Mouse (Mus musculus): ENCODE measurements around the gene Gm20716.
A peak's percentile ranks its signal among the peaks of the same experiment; 100 is the strongest.

Gm20716 gene

DNA sequence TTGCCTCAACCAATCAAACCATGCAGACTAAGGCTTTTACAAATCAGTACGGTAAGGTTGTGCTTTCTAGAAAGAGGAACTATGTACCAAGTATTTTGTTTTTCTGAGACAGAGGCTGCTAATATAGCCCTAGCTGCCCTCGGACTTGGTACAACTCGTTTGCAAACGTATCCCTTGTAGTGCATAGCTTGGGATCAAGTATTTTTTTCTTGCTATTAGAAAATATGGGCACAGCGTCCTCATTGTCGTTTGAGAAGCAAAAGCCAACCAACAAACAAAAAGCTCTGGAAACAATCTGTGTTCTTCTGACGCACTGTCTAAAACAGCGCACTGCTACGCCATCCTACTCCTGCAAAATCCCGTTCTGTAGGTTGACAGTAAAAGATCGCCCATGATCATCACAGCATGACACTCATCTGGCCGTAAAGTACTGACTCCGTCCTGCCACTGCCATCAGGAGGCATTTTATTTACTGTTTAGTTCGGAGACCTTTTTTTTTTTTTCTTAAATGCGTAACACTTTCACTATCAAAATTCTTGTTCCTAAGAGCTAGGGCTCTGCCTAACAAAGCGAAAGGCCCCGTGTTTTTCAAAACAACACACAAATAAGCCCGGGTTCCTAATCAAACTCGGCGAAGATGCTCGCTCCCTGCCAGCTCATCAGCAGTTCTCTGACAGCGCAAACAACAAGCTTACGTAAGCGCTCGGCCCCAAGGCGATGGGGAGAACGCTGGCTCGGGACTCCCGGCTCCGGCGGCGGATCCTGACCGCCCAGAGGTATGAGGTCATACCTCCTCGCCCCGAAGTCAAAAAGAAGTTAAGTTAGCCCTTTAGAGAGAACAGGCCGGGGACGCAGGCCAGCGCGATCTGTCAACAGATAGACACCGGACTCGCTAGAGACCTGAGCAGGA is 793 bp downstream of the Gm20716 start:
- peak; percentile 46 to 50 for DNase-seq

DNA sequence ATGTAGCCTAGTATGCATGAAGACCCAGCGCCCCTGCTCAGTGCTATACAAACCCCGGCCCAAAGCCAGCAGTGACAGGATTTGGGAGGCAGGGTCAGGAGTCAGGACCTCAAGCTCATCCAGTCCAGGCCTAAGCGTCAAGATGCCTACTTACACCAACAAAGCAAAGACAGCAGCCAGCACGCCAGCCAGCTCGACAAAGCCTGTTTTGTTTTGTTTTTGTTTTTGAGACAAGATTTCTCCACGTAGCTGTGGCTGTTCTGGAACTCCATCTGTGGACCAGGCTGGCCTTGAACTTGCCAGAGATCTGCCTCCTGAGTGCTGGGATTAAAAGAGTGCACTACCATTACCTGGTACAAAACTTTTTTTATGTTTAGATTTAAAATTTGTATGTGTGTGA is 6.8 kb downstream of the Gm20716 start:
- DNase-seq: no peak

DNA sequence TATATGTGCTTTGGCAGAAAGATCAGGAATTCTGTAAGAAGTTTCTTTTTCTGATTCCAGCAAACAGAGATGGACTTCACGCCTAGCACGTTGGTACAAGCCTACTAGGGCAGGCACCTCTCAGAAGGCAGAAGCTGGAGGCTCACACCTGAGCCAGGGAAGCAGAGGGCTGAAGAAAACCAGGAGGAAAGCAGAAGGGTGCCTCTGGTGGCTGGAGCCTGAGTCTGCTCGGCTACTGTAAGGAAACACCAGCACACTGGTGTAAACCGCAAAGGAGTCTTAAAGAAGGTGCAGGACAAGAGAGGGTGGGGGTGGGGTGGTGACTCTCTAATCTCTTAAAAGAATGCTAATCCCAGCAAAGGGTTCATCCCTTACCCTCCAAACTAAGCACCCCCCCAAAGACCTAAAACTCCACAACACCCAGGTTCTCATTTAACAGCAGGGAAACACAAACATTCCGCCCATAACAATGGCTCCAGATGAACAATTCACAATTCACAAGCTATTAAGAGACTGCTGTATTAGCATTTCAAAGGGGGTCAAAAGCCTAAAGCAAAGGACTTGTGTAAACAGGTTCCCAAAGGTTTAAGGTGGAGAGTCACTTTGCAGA is 16.3 kb downstream of the Gm20716 start:
- DNase-seq: no peak

DNA sequence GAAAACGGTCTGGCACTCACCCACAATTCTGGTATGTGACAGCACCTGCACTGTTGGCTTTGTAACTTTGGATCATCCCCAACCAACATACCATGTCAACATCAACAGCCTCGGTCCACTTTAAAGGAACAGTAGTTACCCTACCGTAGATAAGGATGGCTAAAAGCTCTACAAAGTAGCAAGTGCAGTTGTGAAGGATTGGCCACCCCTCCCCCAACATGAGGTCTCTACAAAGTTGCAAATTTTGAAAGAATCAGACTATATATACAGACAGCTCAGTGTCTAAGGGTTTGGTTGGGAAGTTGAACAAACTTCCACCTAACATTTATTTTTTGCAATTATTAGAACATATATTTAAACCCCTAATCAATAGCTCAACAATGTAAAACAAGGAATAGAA is 22.3 kb downstream of the Gm20716 start:
- DNase-seq: no peak

DNA sequence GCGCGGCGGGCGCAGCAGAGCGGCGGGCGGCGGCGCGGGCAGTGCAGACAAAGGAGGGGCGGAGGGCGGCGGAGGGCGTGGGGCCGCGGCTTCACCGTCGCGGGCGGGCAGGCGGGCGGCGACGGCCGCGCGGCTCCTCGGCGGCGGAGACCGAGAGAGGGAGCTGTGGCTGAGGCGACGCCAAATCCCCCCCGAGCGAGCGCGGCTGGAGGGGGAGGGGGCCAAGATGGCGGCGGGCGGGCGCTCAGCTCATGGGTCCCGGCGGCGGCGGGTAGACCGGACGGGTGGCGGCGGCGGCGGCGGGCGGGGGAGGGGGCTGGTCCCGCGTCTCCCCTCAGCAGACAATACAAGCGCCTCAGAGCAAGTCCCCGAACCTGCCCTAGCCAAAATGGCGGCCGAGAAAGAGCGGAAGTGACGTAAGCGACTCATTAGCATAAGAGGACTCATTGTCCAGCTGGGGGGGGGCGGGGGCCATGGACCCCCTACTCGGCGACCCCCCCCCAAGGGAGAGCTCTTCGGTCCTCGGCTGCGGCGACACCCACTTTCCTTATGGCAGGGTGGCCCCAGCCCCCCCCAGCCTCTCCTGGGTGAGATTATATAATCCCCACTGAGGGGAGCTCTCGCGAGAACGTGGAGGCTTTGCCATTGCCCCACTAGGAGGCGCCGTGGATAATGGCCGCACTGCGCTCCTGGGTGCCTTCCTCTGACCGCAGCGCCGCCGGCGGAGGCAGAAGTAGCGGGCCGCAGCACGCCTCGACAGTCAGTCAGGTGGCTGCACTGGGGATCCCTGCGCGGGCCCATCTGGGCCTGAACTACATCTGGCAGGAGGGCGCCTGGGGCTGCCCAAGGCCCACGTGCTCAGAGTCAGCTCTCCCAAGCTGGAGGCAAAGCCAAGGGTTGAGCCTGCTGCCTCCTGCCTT is 23.2 kb downstream of the Gm20716 start, which contains the start of gene Adnp:
Gene Adnp, minus strand, starts transcription at position 388 of the 920 bp plus-strand sequence.
- peak; percentile 98 to 99 for DNase-seq

DNA sequence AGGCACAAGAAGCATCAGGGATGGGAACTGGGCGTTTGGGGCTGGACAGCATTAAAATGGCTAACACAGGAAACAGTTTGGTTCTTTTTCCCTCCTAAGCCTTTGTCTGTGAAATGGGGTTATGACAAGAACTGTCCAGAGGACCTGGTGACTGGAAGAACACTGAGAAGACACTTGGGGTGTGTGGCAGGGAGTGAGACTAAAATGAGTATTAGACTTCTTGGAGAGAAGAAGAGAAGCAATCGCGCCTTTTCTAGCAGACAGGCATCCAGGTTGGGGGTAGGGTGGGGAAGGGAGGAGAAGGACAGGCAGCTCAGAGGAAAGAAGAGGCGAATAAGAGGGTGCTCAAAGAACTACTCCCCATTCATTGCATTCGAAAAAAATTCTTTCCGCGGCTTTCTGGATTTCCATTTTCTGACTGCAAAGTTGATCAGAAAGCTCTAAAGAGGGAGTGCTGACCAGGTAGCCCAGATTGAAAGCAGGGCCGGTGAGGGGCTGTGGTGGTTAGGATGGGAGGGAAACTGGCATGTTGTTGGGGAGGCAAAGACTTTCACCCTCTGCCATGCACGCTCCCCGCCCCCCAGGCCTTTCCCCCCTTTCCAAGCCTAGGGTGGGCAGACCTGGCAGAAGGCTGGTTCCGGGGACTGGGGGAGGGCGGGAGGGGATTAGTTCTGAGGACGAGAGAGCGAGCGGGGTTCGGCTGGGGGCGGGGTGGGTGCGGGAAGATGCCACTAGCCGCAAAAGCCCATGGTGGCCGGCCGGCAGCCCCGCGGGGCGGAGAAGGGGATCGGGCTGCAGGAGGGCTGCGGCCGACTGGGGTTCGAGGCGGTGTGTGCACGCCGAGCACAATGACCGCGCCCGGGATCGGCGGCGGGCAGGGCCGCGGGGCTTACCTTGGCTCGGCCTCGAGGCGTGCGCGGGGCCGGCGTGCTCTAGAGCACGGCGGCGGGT is 24.2 kb downstream of the Gm20716 start:
- peak in 1 of 2 experiments; percentile 37 for DNase-seq

DNA sequence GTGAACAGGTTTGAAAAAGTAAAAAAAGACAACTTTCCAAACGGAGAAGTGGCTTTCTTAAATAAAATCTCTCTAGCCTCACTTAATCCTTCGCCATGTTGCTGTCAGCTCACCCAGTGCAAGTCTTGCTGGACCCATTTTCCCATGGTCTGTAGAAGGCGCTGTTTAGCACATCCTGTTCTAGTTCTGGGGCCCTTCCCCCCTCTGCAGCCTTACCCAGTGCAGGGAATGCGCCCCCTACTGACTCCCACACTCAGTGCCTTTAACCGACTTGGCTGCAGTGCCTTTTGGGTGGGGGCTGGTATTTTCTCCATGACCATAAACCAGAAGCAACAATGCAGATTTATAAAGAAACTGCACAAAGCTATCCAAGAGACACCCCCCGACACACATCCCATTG is 24.9 kb downstream of the Gm20716 start:
- peak; percentile 88 to 94 for DNase-seq

DNA sequence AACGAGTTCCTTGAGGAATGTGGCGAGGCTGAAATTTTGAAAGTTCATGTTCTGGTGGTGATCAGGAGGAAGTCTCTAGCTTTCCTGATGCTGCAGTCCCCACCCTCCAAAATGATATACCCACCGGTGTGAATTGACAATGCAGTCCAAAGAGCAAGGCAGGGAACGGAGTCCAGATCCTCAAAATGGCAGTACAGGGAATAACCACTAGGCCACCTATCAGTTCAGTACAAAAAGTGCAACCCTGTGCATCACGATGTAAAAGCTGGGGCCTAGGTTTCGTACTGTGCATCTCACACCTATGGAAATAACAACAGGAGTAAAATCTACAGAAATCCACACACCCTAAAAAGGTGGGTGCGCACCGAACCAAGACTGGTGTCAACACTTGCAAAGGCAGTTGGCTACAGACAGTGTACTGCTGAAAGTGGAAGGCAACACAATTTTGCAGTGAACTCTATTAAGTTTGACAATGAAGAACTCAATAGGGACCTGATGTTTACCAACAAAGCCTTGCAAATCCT is 25.6 kb downstream of the Gm20716 start:
- no peak for DNase-seq

DNA sequence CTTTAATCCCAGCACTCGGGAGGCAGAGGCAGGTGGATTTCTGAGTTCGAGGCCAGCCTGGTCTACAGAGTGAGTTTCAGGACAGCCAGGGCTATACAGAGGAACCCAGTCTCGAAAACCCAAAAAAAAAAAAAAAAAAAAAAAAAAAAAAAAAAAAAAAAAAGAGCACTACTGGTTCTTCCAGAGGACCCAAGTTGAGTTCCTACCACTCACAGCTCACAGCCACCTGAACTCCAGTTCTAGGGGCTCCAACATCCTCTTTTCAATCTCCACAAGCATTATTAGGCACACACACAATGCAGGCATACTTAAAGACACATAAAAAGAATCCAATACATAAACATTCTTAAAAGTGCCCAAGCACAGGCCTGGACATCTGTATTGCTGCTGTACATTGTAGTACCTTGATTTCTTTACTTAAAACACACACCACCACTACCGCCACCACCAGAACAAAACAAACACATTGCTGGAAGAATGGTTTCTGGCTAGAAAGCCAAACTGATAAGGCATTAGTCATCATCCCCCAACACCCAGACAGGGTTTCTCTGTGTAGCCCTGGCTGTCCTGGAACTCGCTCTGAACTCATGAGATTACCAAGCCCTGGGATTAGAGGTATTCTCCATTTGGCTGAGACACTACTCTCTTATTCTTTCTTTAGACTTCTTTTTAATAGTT is 30.0 kb downstream of the Gm20716 start:
- DNase-seq: no peak

DNA sequence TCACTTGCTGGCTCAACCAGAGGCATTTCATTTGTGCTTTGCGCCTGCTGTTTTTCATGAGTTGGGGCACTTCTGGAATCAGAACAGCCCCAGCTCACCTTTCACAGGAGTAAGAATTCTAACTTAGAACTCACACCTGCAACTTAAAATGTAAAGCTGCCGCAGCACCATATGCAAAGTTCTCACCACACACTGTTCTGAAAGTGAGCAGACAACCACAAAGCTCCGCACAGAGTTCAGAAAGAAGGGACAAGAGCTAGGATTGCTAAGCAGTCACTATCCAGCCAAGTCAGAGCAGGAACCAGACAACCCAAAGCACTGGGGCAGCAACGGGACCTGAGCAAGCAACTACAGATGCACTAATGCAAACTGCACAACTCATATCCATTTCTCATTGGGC is 30.7 kb downstream of the Gm20716 start:
- no peak for DNase-seq

DNA sequence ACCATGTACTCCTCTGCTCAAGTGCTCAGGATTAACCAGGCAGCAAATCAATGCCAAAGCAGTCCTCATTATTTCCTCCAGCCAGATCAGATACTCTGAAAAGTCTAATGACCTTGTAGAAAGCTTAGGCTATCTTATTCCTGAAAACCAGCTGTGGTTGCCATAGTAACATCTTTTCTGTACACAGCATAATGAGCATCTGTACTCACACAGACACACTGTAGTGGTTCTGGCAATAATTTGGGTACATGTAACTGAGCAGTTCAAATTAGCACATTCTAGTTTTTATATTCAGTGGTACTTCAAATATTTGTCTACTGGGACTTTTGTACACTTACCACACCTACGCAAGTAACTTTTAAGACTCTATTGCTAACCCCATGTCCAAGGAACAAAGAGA is 31.7 kb downstream of the Gm20716 start:
- no peak for DNase-seq

DNA sequence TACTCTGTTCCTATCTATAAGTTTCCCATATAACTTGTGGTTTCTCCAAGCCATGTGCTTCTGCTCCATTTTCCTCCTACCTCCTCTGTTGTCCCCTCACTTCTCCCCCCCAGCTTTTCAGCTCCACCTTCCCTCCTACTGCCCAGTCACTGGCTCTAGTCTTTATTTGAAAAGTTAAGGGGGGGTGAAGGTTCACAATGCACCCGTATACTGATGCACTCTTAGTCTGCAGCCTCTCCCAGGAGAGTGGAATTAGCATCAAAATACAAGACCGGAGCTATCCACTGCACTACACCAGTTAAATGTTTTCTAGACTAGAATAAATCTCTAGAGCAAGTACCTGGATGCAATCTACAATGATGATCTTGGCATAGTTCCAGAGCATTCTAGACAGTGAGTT is 34.4 kb downstream of the Gm20716 start:
- no peak for DNase-seq

DNA sequence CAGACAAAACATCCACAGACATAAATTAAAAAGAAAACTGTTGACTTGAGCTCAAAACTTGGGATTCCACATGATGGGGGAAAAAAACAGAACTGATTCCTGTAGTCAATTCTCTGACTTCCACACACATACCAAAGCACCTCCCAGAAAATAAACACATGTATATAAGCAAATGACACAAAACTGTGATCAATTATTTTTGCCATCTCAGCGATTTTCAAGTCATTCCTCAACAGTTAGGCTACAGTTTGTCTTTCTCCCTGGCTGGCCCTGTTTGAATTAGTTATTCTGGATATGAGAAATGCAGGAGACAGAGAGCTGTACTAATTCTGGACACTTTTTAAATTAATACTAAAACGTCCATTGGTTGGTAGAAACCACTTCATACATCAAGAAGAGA is 36.5 kb downstream of the Gm20716 start:
- DNase-seq: no peak

DNA sequence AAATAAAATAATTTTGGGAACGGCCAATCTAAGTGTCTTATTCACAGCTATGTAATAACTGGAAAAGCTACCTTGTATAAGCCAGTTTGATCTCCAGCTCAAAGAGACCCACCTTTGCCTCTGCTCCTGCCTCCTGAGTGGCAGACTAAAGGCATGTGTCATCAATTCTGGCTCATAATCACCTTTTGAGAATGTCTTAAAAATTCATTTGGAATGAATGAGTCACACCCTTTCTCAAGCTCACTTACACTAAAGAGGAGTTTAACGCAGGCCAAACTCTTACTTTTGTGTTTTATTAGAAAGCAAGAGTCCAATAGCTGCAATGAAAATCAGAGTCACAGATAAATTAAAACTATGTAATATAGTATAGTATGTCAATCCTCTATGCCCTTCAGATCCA is 38.3 kb downstream of the Gm20716 start:
- no peak for DNase-seq

DNA sequence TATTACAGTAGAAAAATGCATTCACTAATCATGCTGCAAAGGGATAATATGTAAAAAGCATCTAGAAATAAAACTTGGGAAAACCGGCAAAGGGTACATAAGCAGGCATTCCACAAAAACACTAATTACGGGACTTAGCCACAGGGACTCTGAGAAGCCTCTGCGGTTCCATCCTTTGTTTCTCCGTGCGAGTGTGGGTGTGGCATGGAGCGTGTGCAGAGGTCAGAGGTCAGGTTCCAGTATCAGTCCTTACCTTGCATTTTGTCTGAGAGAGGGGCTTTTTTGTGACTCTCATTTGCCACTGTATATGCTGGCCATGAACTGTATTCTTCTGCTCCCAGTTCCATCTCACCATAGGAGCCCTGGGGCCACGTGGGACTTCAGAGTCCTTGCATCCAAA is 54.2 kb downstream of the Gm20716 start:
- DNase-seq: no peak

DNA sequence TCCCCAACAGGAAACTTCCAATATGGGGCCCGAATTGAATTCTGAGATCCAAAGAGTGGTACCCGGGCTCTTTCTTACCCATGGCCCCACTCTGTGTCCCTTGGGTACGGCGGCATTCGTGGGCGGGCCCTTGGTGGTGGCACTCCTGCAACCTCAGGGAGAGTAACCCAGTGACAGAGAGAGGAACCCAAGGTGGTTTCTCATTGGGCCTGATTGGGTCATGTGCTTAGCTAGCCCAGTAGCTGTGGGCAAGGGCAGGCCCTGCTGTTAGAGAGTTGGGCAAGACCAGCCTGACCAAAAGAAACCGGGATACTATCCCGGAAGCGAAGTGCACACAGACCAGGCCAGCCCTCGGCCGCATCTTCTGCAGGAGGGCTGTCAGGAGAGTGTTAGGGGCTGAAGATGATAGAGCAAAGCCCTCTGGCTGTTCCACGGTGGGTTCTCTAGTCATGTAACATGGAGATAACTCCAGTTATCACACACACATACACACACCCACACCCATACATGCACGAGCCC is 59.9 kb downstream of the Gm20716 start:
- DNase-seq: peak; percentile 81 to 82

DNA sequence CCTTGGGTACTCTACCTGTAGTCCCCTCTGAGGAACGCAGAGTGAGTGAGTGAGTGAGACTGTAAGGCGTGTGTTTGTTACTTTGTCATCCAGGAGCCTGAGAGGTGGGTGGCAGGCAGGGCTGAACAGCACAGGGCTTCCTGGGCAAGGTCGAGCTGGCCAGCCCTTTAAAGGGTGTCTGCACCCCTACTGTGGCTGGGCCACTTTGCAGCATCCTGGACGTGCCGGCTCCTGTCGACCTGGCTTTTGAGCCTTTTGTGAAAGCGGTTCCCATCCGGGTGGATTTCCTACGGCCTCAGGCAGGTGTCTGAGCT is 60.4 kb downstream of the Gm20716 start:
- no peak for DNase-seq

DNA sequence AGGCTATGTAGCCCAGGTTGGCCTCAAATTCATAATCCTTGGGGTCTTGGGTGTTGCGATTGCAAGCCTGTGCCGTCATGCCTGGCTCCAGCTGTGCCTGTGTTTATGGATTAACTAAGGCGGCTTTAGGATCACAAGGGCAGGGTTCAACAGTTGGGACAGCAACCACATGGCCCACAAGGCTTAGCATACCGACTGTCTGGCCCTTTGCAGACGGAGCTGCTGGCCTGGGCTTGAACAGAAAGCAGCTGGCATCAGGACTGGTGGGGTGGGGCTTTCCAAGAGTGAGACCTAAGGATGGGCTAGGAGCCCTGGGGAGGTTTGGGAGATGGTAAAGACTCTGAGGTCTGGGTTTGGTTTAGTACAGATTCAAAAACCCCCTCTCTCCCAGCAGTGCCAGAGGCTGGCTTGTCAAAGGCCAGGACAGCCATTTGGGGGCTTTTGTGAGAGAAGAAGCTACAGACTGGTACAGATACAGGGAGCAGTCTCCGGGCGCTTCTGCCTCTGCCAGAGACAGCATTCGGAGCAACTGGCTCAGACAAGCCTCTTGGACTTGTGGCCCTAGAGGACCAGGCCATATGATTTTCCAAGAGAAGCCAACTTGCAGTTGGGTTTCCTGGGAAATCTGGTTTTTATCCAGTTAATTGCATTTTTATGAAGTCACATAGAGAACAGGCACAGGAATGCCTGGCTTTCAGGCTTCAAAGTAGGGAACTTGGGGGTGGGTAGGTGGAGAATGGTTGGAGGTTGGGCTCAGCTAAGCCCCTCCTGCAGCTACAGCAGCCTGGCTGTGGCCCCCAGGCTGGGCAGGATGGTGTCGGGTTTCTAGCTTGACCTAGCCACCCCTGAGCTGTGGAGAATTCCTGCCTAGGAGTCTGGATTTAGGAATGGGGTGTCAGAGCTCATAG is 61.0 kb downstream of the Gm20716 start:
- peak; percentile 41 to 82 for DNase-seq

DNA sequence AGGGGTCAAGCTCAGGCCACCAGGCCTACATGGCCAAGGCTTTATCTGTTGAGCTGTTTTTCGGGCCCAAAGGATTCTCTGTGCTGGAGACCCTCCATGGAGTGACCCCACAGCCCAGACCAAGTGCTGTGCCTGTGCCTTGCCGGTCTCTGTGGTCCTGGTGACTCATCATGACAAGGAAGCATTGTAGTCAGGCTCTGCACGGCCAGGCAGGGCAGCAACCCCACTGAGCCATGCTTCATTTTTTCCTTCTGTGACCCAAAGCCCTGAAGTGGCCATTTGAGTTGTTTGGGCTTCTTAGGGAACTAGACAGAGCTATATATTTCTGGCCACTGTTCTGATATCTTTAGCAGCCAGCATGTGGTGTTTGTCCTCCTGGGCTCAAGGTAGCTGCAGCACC is 62.4 kb downstream of the Gm20716 start:
- DNase-seq: no peak
